Mouse (Mus musculus): ENCODE results near the gene Slc27a1.

GRCm38 (mm10) chr8:71630761-71631160, 62.1 kb downstream of the Slc27a1 start:
- TF ChIP-seq POLR2A (IDR thresholded peaks at IDR 0.05; ENCODE audit: borderline replicate concordance, extremely low read depth, insufficient read depth, insufficient read length, poor library complexity, severe bottlenecking), result no peak
- no peak for TF ChIP-seq CTCF (IDR thresholded peaks at IDR 0.05; ENCODE audit: borderline replicate concordance, extremely low read depth, insufficient read depth, insufficient read length)
